Mouse (Mus musculus) stomach, postnatal 0 days (tissue): Measurements from ENCODE around the gene Minar1. TPM values are rescaled to one million over a fixed set of nuclear protein-coding genes. Genes with fewer than 3 reads are reported as not detected.

Experiments used
- ATAC-seq: fragments of 200-750 bp; cut with Nextera tagmentation; 2 replicates; pipeline ENCODE4 v1.8.0; 2017; ENCODE audit not compliant: low FRiP score, low TSS enrichment
- DNase-seq: peaks from one replicate; pipeline ENCODE4 v3.0.0-alpha.2; 2016; ENCODE audit warnings: low spot score
- H3K27ac ChIP-seq: fragments of 300-500 bp; sonication (generic); replicated peaks from 2 replicates; pipeline ENCODE4 v1.5.1; 2014; ENCODE audit warnings: mild to moderate bottlenecking, control low read depth
- H3K27me3 ChIP-seq: fragments of 300-500 bp; sonication (generic); 2 replicates; pipeline ENCODE4 v1.6.1; 2014; ENCODE audit warnings: low read length; ENCODE audit not compliant: control insufficient read depth, insufficient read depth
- H3K36me3 ChIP-seq: fragments of 300-500 bp; sonication (generic); 2 replicates; pipeline ENCODE4 v1.6.1; 2014; ENCODE audit warnings: low read length, mixed read lengths; ENCODE audit not compliant: control insufficient read depth, insufficient read depth
- H3K4me1 ChIP-seq: fragments of 300-500 bp; sonication (generic); replicated peaks from 2 replicates; pipeline ENCODE4 v1.6.1; 2014; ENCODE audit warnings: antibody characterized with exemption; ENCODE audit not compliant: control insufficient read depth, insufficient read depth
- H3K4me2 ChIP-seq: fragments of 300-500 bp; sonication (generic); replicated peaks from 2 replicates; pipeline ENCODE4 v1.6.1; 2014; ENCODE audit warnings: low read depth, mild to moderate bottlenecking, control low read depth, moderate library complexity
- H3K4me3 ChIP-seq: fragments of 300-500 bp; sonication (generic); 2 replicates; pipeline ENCODE4 v1.5.1; 2014; ENCODE audit warnings: low read depth, low read length, control low read depth
- H3K9ac ChIP-seq: fragments of 300-500 bp; sonication (generic); 2 replicates; pipeline ENCODE4 v1.6.1; 2014; ENCODE audit warnings: mild to moderate bottlenecking, low read length, control low read depth, mixed read lengths
- H3K9me3 ChIP-seq: fragments of 300-500 bp; sonication (generic); 2 replicates; pipeline ENCODE4 v1.6.1; 2016; ENCODE audit warnings: low read length; ENCODE audit not compliant: control insufficient read depth
- CTCF ChIP-seq: IDR thresholded peaks from 2 replicates; pipeline ENCODE4 v1.5.1; 2016; ENCODE audit warnings: antibody characterized with exemption, low read depth, mild to moderate bottlenecking, moderate library complexity
- EP300 ChIP-seq: optimal IDR thresholded peaks from 2 replicates; pipeline ENCODE3; 2016; ENCODE audit warnings: antibody characterized with exemption
- WGBS: fragments of 180-500 bp; shearing (Covaris S2); extraction: QIAGEN DNeasy Blood & Tissue Kit; methylation state at CpG from one replicate; pipeline ENCODE4 v1.1.7; 2014; 5-methylcytosine and 5-hydroxymethylcytosine counted together
- polyA plus RNA-seq: library from polyadenylated mRNA; unstranded; fragments of >200 nt; fragmentation: Nextera tagmentation; extraction: Ambion mirVana; gene quantifications from 2 replicates; pipeline ENCODE4 v1.2.1, GENCODE M21; 2015

Minar1 gene
- polyA plus RNA-seq = 0.04 and 0.05 TPM in 2 replicates

DNA sequence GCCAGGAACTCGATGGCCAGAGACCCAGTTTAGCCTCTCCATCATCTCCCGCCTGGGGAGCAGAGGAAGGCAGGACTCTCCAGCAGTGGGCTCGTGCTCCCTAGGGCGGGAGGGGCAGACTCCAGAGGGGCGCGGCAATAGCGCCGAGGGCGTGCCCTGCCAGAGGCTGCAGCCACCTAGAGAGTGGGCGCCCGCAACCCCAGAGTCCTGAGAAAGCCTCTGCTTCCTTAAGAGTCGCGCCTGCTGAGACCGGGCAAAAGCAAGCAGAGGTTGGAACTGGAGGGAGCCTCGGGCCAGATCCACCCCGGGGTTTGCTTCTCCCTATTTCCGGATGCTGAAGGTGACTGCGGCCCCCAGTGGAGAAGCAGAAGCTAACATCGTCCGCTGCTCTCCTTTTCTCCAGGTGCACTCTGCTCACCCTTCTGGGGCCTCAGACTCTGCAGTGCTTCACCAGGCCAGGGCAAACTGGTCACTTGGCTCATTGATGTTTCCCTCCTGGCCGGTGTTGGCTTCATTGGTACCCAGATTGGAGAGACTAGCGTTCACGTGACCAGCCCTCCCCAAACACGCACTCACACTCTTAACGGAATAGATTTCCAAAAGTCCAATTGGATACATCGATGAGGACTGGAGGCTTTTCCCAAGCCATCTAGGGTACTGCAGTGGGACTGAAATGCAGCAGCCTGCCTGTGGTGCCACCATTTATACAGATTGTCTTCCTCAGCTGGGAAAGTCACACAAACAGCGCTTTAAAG, at the start of gene Minar1:
Gene Minar1 (minus strand): TSS at position 120 of the 755 bp plus-strand sequence.
- H3K36me3 ChIP-seq = no peaks in the 10 kb centered on the region
- peak within 1 kb of the TSS; percentile 40 for H3K4me3 ChIP-seq
- peak within 1 kb of the TSS; percentile 65 for H3K4me2 ChIP-seq
- DNase-seq (peak; percentile 69), ATAC-seq (peak; percentile 85)
- H3K4me1 ChIP-seq = peaks cover 7% of the 10 kb centered on the region
- no peaks in the 10 kb centered on the region for H3K9me3 ChIP-seq
- WGBS = under 1% methylated on average over 27 of the region's 27 CpGs
- H3K27me3 ChIP-seq = peaks cover 6% of the 10 kb centered on the region; the same call in 1 of the 2 replicates
- no peak within 1 kb of the TSS for H3K27ac ChIP-seq
- peak within 1 kb of the TSS; percentile 31; the same call in 1 of the 2 replicates for H3K9ac ChIP-seq
- no peak for TF ChIP-seq EP300
- TF ChIP-seq CTCF = peak; percentile 63

DNA sequence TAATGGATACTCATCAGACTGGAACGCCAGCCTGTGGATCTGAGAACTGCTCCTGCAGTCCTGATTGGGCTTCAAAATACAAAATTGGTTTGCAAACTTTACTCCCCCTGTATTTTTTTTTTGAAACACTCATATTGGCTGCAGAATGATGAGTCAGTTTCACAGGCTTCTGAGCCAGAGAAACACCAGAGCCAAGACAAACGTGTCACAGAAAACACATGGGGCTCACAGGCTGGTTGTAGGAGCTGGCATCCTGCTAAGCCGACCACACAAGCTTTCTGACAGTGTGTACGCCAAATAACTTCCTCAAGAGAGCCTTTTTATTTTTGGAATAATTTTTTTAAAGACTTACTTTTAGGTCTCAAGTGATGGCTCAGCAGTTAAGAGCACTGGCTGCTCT, 47.0 kb upstream of the Minar1 start:
- Histone ChIP-seq H3K9me3 (no peaks in the 10 kb centered on the region), H3K36me3 (no peaks in the 10 kb centered on the region), H3K4me3 (no peak overlapping the region), H3K4me1 (no peaks in the 10 kb centered on the region), H3K9ac (no peak overlapping the region), H3K27ac (no peak overlapping the region), H3K4me2 (no peak overlapping the region), H3K27me3 (no peaks in the 10 kb centered on the region)
- WGBS = 62% methylated on average over 4 of the region's 4 CpGs
- no peak for TF ChIP-seq CTCF
- no peak for TF ChIP-seq EP300
- ATAC-seq (no peak), DNase-seq (no peak)

DNA sequence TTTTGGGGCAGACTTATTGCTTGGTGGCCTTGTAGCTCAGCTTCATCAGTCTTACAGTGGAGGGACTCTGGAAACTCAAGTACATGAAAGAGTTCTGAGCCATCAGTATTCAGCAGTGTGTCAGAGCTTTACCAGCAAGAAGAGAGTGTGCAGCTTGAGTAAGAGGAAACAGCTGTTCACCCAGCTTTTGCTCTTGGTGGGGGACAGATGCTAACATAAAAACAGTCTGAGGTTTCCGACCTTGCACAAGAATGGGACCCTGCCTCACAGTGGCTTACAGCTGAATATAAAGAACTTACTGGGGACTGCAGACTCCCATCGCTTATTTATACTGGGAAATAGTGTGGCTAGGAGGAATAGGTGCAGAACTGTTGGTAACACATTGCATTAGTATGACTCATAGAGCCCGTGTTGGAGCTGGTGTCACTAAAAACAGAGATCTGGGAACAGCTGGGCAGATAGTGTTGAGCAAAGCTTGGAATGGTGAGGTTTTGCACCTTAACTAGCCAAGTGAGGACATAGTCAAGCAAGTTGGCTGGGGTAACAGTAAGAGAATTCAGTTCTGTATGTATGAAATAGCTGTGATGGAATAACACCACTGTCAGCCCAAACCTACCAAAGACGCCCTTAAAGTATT, 44.5 kb upstream of the Minar1 start:
- Histone ChIP-seq H3K4me3 (no peak overlapping the region), H3K36me3 (no peaks in the 10 kb centered on the region), H3K4me2 (no peak overlapping the region), H3K27me3 (no peaks in the 10 kb centered on the region), H3K4me1 (no peaks in the 10 kb centered on the region), H3K9me3 (no peaks in the 10 kb centered on the region), H3K9ac (no peak overlapping the region), H3K27ac (no peak overlapping the region)
- WGBS = 68% methylated on average over 4 of the region's 4 CpGs
- DNase-seq (no peak), ATAC-seq (no peak)
- TF ChIP-seq CTCF (no peak), EP300 (no peak)

DNA sequence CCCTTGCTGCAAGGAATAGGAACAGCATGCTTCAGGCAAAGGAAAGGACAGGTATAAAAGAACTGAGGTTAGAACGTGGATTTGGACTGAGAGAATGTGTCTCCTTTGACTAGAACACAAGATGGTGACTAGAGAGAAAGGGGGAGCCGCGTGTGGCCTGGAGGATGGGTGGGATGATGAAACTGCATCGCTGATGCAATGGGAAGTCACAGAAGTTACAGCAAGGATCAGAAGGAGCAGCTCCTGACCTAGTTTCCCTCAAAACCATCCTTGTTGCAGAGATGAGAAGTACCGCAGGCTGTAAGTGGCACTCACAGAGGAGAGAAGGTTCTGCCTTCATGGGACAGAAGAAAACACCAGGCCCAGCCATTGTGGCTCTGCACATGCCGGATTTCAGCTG, 28.0 kb upstream of the Minar1 start:
- H3K9me3 ChIP-seq = no peaks in the 10 kb centered on the region
- H3K4me3 ChIP-seq = no peak overlapping the region
- ATAC-seq (no peak), DNase-seq (no peak)
- H3K9ac ChIP-seq = no peak overlapping the region
- TF ChIP-seq EP300 (no peak), CTCF (no peak)
- H3K27ac ChIP-seq = no peak overlapping the region
- no peaks in the 10 kb centered on the region for H3K27me3 ChIP-seq
- H3K4me1 ChIP-seq = no peaks in the 10 kb centered on the region
- WGBS = 73% methylated on average over 6 of the region's 6 CpGs
- no peak overlapping the region for H3K4me2 ChIP-seq
- no peaks in the 10 kb centered on the region for H3K36me3 ChIP-seq

DNA sequence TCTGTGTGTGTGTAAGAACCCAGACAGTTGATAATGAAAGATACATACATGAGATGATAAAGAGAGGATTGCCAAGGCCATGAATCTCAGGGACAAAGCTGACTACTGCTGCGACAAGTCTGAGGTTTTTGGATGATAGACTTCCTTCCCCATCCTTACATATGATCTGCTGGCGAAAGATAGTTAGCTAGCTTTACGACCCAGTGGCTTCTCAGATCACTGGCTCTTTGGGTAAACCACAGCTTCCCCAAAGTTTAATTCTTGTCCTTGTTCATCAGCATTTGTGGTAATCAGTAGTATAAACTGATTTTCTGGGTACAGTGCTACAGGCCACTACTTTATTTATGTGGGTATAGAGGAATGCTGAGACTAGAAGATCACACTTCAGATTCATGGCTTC, 14.5 kb upstream of the Minar1 start:
- Histone ChIP-seq H3K27me3 (no peaks in the 10 kb centered on the region), H3K4me3 (no peak overlapping the region), H3K27ac (no peak overlapping the region), H3K4me2 (no peak overlapping the region), H3K9me3 (no peaks in the 10 kb centered on the region), H3K4me1 (no peaks in the 10 kb centered on the region), H3K36me3 (no peaks in the 10 kb centered on the region), H3K9ac (no peak overlapping the region)
- 86% methylated on average over 3 of the region's 3 CpGs for WGBS
- TF ChIP-seq CTCF (no peak), EP300 (no peak)
- no peak for DNase-seq
- no peak for ATAC-seq
